Comparison of ENCODE assay signal across 8 mouse cellular contexts in the genomic region with DNA sequence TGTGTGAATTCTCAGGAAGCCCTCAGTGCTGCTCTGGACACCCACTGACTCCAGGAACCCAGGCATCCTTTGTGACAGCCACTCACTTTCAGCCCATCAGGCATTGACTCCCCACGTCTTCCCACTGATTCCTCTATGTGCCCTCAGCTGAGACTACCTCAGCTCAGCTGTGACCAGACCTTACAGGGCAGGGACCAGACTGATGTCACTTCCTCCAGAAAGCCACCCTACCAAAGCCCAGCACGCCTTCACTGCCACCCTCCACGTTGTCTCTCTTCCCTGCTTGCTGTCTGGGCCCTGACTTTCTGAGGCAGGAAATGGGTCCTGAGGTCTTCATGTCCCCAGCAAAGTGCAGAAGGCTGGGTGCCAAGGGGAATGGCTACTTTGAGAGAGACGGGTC. TPM values are rescaled to one million over a fixed set of nuclear protein-coding genes. Genes with fewer than 3 reads are reported as not detected.
DNase-seq lines count a peak whose midpoint lies in the region; ATAC-seq lines count a peak whose summit lies in the region.

No protein-coding gene starts in this region.

- H3K9ac ChIP-seq in kidney, embryonic 15.5 days = no peak overlapping the region
- H3K9ac ChIP-seq in embryonic facial prominence, embryonic 14.5 days (ENCODE audit: low read depth, low read length) = no peak overlapping the region
- H3K9ac ChIP-seq in limb, embryonic 15.5 days = no peak overlapping the region

- no peak overlapping the region for H3K4me3 ChIP-seq in kidney, embryonic 15.5 days (replicated peaks)
- H3K4me3 ChIP-seq in embryonic facial prominence, embryonic 14.5 days (ENCODE audit: low read depth, low read length) = no peak overlapping the region
- H3K4me3 ChIP-seq in limb, embryonic 15.5 days = no peak overlapping the region

- peak overlapping the region; percentile 89 for H3K27ac ChIP-seq in kidney, embryonic 15.5 days
- H3K27ac ChIP-seq in embryonic facial prominence, embryonic 14.5 days (replicated peaks; ENCODE audit: low read depth, low read length) = peak overlapping the region; percentile 50
- H3K27ac ChIP-seq in limb, embryonic 15.5 days = peak overlapping the region; percentile 87

- ATAC-seq in kidney, embryonic 15.5 days (replicated peaks; ENCODE audit: low FRiP score) = no peak
- no peak for ATAC-seq in embryonic facial prominence, embryonic 14.5 days (ENCODE audit: low read depth)
- ATAC-seq in limb, embryonic 15.5 days (ENCODE audit: insufficient number of reproducible peaks, low FRiP score, low TSS enrichment, low read depth) = no peak
- ATAC-seq in megakaryocyte-erythroid progenitor cell, adult 5-6 weeks (replicated peaks; ENCODE audit: low FRiP score, low TSS enrichment, poor library complexity, severe bottlenecking) = no peak

- no peaks in the 10 kb centered on the region for H3K36me3 ChIP-seq in kidney, embryonic 15.5 days
- no peaks in the 10 kb centered on the region for H3K36me3 ChIP-seq in embryonic facial prominence, embryonic 14.5 days (ENCODE audit: control insufficient read depth, insufficient read depth, low read length)
- no peaks in the 10 kb centered on the region for H3K36me3 ChIP-seq in limb, embryonic 15.5 days

- 55% methylated on average over 4 of the region's 4 CpGs for WGBS in kidney, embryonic 15.5 days
- WGBS in embryonic facial prominence, embryonic 14.5 days = 53% methylated on average over 4 of the region's 4 CpGs
- WGBS in limb, embryonic 15.5 days = 69% methylated on average over 4 of the region's 4 CpGs

- no peaks in the 10 kb centered on the region for H3K9me3 ChIP-seq in kidney, embryonic 15.5 days (replicated peaks)
- no peaks in the 10 kb centered on the region for H3K9me3 ChIP-seq in embryonic facial prominence, embryonic 14.5 days (ENCODE audit: control insufficient read depth, low read length)
- H3K9me3 ChIP-seq in limb, embryonic 15.5 days = no peaks in the 10 kb centered on the region

- no peak overlapping the region for H3K4me2 ChIP-seq in kidney, embryonic 15.5 days
- no peak overlapping the region for H3K4me2 ChIP-seq in embryonic facial prominence, embryonic 14.5 days (ENCODE audit: low read depth, low read length)
- H3K4me2 ChIP-seq in limb, embryonic 15.5 days = no peak overlapping the region

- DNase-seq in cerebellum, adult 11-12 months = peak; percentile 15
- DNase-seq in cerebellum, postnatal 10 days = no peak
- no peak for DNase-seq in kidney, postnatal 4 days
- no peak for DNase-seq in embryonic facial prominence, embryonic 14.5 days (ENCODE audit: low spot score)
- DNase-seq in left cerebral cortex, postnatal 36 days (ENCODE audit: low spot score in 2 of 2) = no peak

- intact Hi-C loops in left cerebral cortex, postnatal 36 days (cut with DNase I) = no loop called here

- no peaks in the 10 kb centered on the region for H3K27me3 ChIP-seq in kidney, embryonic 15.5 days
- H3K27me3 ChIP-seq in embryonic facial prominence, embryonic 14.5 days (replicated peaks; ENCODE audit: control insufficient read depth, insufficient read depth, low read length) = no peaks in the 10 kb centered on the region
- no peaks in the 10 kb centered on the region for H3K27me3 ChIP-seq in limb, embryonic 15.5 days

- H3K4me1 ChIP-seq in kidney, embryonic 15.5 days = peaks cover 22% of the 10 kb centered on the region
- peaks cover 8% of the 10 kb centered on the region; the same call in 1 of the 2 replicates for H3K4me1 ChIP-seq in embryonic facial prominence, embryonic 14.5 days (ENCODE audit: control insufficient read depth, insufficient read depth, low read length)
- peaks cover 33% of the 10 kb centered on the region for H3K4me1 ChIP-seq in limb, embryonic 15.5 days

RNA-seq across cellular contexts. Expression of gene Mall, which starts 6.5 kb away (rescaled TPM):
- polyA plus RNA-seq in kidney, embryonic 15.5 days (2015; fragmentation: Nextera tagmentation; extraction: Ambion mirVana) = 3.0 and 3.4 TPM in 2 replicates
- polyA plus RNA-seq in embryonic facial prominence, embryonic 14.5 days (2014; fragmentation: Nextera tagmentation; extraction: Ambion mirVana) = 14.0 and 17.8 TPM in 2 replicates
- 56.6 and 57.1 TPM in 2 replicates for polyA plus RNA-seq in limb, embryonic 15.5 days (2015; fragmentation: Nextera tagmentation; extraction: Ambion mirVana)
- under 1 TPM; 0.66 to 0.67 TPM for total RNA-seq in left cerebral cortex, postnatal 36 days (2021)
- not detected in 2 replicates for total RNA-seq in megakaryocyte-erythroid progenitor cell, adult 5-6 weeks (2014; fragmentation: Nextera tagmentation)
- total RNA-seq in megakaryocyte-erythroid progenitor cell, adult 5-6 weeks (2017) = not detected in 2 replicates
